Mouse (Mus musculus) erythroblast, embryonic 14.5 days (primary cell): ENCODE data around the gene Gm11273. TPM values are rescaled to one million over a fixed set of nuclear protein-coding genes. Genes with fewer than 3 reads are reported as not detected.
"Not testable (repeated sequence)": the region's sequence is repeated elsewhere in the genome, so short reads cannot be mapped to it uniquely, and the experiment has no call there.

Source experiments
- H3K27me3 ChIP-seq: 2 replicates; pipeline ENCODE4 v1.6.1; 2012; ENCODE audit warnings: inconsistent platforms; ENCODE audit not compliant: control insufficient read depth
- H3K36me3 ChIP-seq: 2 replicates; pipeline ENCODE4 v1.6.1; 2012; ENCODE audit warnings: mild to moderate bottlenecking, inconsistent platforms; ENCODE audit not compliant: control insufficient read depth
- H3K4me1 ChIP-seq: 2 replicates; pipeline ENCODE4 v1.6.1; 2012; ENCODE audit warnings: inconsistent platforms; ENCODE audit not compliant: control insufficient read depth
- H3K4me3 ChIP-seq: replicated peaks from 2 replicates; pipeline ENCODE3; 2012; ENCODE audit warnings: moderate library complexity, mild to moderate bottlenecking, inconsistent platforms
- H3K9me3 ChIP-seq: 2 replicates; pipeline ENCODE4 v1.6.1; 2012; ENCODE audit warnings: low read length, inconsistent platforms, mixed read lengths; ENCODE audit not compliant: control insufficient read depth
- GATA1 ChIP-seq: IDR thresholded peaks from 2 replicates; pipeline ENCODE4 v1.6.1; 2012; ENCODE audit warnings: low read length, inconsistent platforms, mixed read lengths
- TAL1 ChIP-seq: IDR thresholded peaks from 3 replicates; pipeline ENCODE4 v1.6.1; 2012; ENCODE audit warnings: low read length, inconsistent platforms, mixed read lengths
- polyA plus RNA-seq: library from polyadenylated mRNA; stranded (reverse); fragments of >175 nt; gene quantifications from 2 replicates; pipeline ENCODE4 v1.2.3, GENCODE M21; 2012

Gm11273 gene
- polyA plus RNA-seq, 1 experiment: 5.8 TPM

GRCm38 (mm10) chr13:21492847-21493246 lies 8.4 kb downstream of the Gm11273 start:
- H3K9me3 ChIP-seq: no peaks in the 10 kb centered on the region
- no peaks in the 10 kb centered on the region for H3K27me3 ChIP-seq
- no peak overlapping the region for H3K4me3 ChIP-seq
- TF ChIP-seq GATA1 (no peak), TAL1 (no peak)
- no peaks in the 10 kb centered on the region for H3K4me1 ChIP-seq
- no peaks in the 10 kb centered on the region for H3K36me3 ChIP-seq

GRCm38 (mm10) chr13:21486881-21487280 lies 14.3 kb downstream of the Gm11273 start:
- no peak for TF ChIP-seq TAL1
- no peak for TF ChIP-seq GATA1

GRCm38 (mm10) chr13:21478759-21479670 lies 22.2 kb downstream of the Gm11273 start, which contains the start of the genes Zkscan4 and Gm10065:
TSS of gene Zkscan4 (plus strand) at chr13:21478907.
TSS of gene Gm10065 (minus strand) at chr13:21479441.
- not testable (repeated sequence) for H3K27me3 ChIP-seq, H3K4me1 ChIP-seq, H3K36me3 ChIP-seq, H3K9me3 ChIP-seq
- peak within 1 kb of the TSS; percentile 62 for H3K4me3 ChIP-seq

More at GRCm38 (mm10) chr13:21486881-21487280, 14.3 kb downstream of the Gm11273 start:
- no peaks in the 10 kb centered on the region for H3K36me3 ChIP-seq
- H3K4me3 ChIP-seq: no peak overlapping the region
- H3K9me3 ChIP-seq: 0 out of 2 replicates have a peak, but pooled peaks cover 2% of the 10 kb centered on the region
- H3K4me1 ChIP-seq: no peaks in the 10 kb centered on the region
- H3K27me3 ChIP-seq: no peaks in the 10 kb centered on the region

GRCm38 (mm10) chr13:21472427-21472826 lies 28.8 kb downstream of the Gm11273 start:
- H3K27me3 ChIP-seq: no peaks in the 10 kb centered on the region; the same call in 1 of the 2 replicates
- H3K9me3 ChIP-seq: no peaks in the 10 kb centered on the region
- peak overlapping the region; percentile 40 for H3K4me3 ChIP-seq
- 0 out of 3 replicates have a peak, but pooled peaks have one; percentile 14 for TF ChIP-seq TAL1
- peak; percentile 25; the same call in 1 of the 2 replicates for TF ChIP-seq GATA1
- H3K4me1 ChIP-seq: peaks cover 60% of the 10 kb centered on the region
- H3K36me3 ChIP-seq: no peaks in the 10 kb centered on the region

DNA sequence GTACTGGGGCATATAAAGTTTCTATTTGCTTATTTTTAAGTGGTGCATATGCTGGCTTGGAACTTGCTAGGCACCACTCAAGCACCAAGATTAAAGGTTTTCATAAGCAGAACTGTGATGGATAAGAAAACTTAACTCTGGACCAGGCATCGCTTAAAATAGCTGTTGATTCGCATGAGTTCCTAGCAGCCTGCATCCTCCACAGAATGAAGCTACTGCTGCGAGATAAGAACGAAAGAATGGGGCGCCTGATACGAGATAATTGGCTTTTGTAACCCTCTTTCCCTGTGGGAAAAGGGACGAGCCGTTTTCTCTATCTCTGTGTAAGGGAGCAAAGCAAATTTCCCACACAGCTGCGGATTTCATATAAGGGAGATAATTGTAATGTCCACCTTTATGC lies 32.1 kb downstream of the Gm11273 start:
- peak overlapping the region; percentile 22 for H3K4me3 ChIP-seq
- no peaks in the 10 kb centered on the region for H3K9me3 ChIP-seq
- H3K27me3 ChIP-seq: peaks cover 3% of the 10 kb centered on the region; the same call in 1 of the 2 replicates
- H3K4me1 ChIP-seq: peaks cover 64% of the 10 kb centered on the region
- no peak for TF ChIP-seq TAL1
- no peak; the same call in 1 of the 2 replicates for TF ChIP-seq GATA1
- H3K36me3 ChIP-seq: no peaks in the 10 kb centered on the region

- H3K4me1 ChIP-seq: peaks cover 61% of the 10 kb centered on the region
- H3K4me3 ChIP-seq: peak within 1 kb of the TSS; percentile 92
- peaks cover 3% of the 10 kb centered on the region; the same call in 1 of the 2 replicates for H3K27me3 ChIP-seq
- no peaks in the 10 kb centered on the region for H3K36me3 ChIP-seq
- H3K9me3 ChIP-seq: no peaks in the 10 kb centered on the region
- TF ChIP-seq TAL1: no peak
- no peak for TF ChIP-seq GATA1
Observed at GRCm38 (mm10) chr13:21468061-21469019, 32.9 kb downstream of the Gm11273 start, which contains the start of gene Nkapl. TSS of gene Nkapl (minus strand) at chr13:21468509.

DNA sequence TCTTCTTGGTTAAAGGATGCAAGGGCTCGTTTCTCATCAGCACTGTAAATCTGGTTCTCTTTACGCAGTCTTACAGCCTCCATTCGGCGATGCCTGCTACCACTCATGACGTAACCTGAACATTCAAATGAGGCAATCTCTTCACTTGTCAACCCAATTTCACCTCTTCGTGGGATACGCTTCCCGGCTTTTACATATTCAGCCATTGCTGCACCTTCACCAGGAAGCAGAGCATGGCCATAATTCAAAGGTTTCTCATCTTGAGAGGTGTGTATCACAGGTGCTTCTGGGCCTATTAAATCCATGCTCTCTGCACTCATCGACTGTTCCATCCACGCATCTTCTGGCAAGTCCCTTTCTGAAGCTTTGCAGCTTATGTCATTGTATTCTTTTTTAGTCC lies 33.9 kb downstream of the Gm11273 start:
- no peaks in the 10 kb centered on the region for H3K36me3 ChIP-seq
- peaks cover 55% of the 10 kb centered on the region for H3K4me1 ChIP-seq
- peak overlapping the region; percentile 92 for H3K4me3 ChIP-seq
- peaks cover 3% of the 10 kb centered on the region; the same call in 1 of the 2 replicates for H3K27me3 ChIP-seq
- no peak for TF ChIP-seq GATA1
- no peak for TF ChIP-seq TAL1
- no peaks in the 10 kb centered on the region for H3K9me3 ChIP-seq

- peaks cover 11% of the 10 kb centered on the region for H3K4me1 ChIP-seq
- H3K4me3 ChIP-seq, H3K36me3 ChIP-seq, H3K27me3 ChIP-seq, H3K9me3 ChIP-seq: not testable (repeated sequence)
Observed at GRCm38 (mm10) chr13:21462516-21462915, 38.7 kb downstream of the Gm11273 start.
